Mouse (Mus musculus): ENCODE measurements around the gene Tmem230.
A peak's percentile ranks its signal among the peaks of the same experiment; 100 is the strongest.
"Not testable (repeated sequence)": the region's sequence is repeated elsewhere in the genome, so short reads cannot be mapped to it uniquely, and the experiment has no call there.

Gene Tmem230

GRCm38 (mm10) chr2:132272694-132273389 is 25.2 kb upstream of the Tmem230 start:
- no peak for DNase-seq (ENCODE audit: low spot score in 2 of 2)

GRCm38 (mm10) chr2:132270331-132270951 is 22.8 kb upstream of the Tmem230 start:
- no peak for DNase-seq (ENCODE audit: low spot score in 2 of 2)

- DNase-seq (ENCODE audit: low spot score in 2 of 2): no peak
Measured at GRCm38 (mm10) chr2:132269217-132269616, 21.6 kb upstream of the Tmem230 start.

- DNase-seq (ENCODE audit: low spot score in 2 of 2): no peak
Measured at GRCm38 (mm10) chr2:132266086-132266485, 18.5 kb upstream of the Tmem230 start.

- no peak for DNase-seq (ENCODE audit: low spot score in 2 of 2)
Measured at GRCm38 (mm10) chr2:132265196-132265595, 17.6 kb upstream of the Tmem230 start.

GRCm38 (mm10) chr2:132264266-132264710 is 16.7 kb upstream of the Tmem230 start:
- no peak for DNase-seq (ENCODE audit: low spot score in 2 of 2)

- peak; percentile 31 to 73 for DNase-seq (ENCODE audit: low spot score in 2 of 2)
Measured at GRCm38 (mm10) chr2:132263421-132264265, 16.0 kb upstream of the Tmem230 start.

- DNase-seq (ENCODE audit: low spot score in 2 of 2): peak; percentile 99 to 100
Measured at GRCm38 (mm10) chr2:132262879-132263398, 15.3 kb upstream of the Tmem230 start, which contains the start of gene Cds2. TSS of gene Cds2 (plus strand) at chr2:132263148.

- no peak for DNase-seq (ENCODE audit: low spot score in 2 of 2)
Measured at GRCm38 (mm10) chr2:132262175-132262574, 14.6 kb upstream of the Tmem230 start.

- no peak for DNase-seq (ENCODE audit: low spot score in 2 of 2)
Measured at GRCm38 (mm10) chr2:132260601-132261000, 13.0 kb upstream of the Tmem230 start.

- no peak for DNase-seq (ENCODE audit: low spot score in 2 of 2)
Measured at GRCm38 (mm10) chr2:132257350-132258068, 9.9 kb upstream of the Tmem230 start.

GRCm38 (mm10) chr2:132253603-132254002 is 6.0 kb upstream of the Tmem230 start:
- DNase-seq (ENCODE audit: low spot score in 2 of 2): no peak

GRCm38 (mm10) chr2:132252542-132253528 is 5.2 kb upstream of the Tmem230 start, which contains the start of gene Pcna:
TSS of gene Pcna (minus strand) at chr2:132253314.
- DNase-seq (ENCODE audit: low spot score in 2 of 2): peak; percentile 96 to 97

GRCm38 (mm10) chr2:132251911-132252310 is 4.3 kb upstream of the Tmem230 start:
- no peak for DNase-seq (ENCODE audit: low spot score in 2 of 2)

- no peak for DNase-seq (ENCODE audit: low spot score in 2 of 2)
Measured at GRCm38 (mm10) chr2:132243370-132243769, 4.2 kb downstream of the Tmem230 start.

- DNase-seq (ENCODE audit: low spot score in 2 of 2): peak; percentile 25 to 74
Measured at GRCm38 (mm10) chr2:132240457-132240856, 7.2 kb downstream of the Tmem230 start.

GRCm38 (mm10) chr2:132239434-132239833 is 8.2 kb downstream of the Tmem230 start:
- not testable (repeated sequence) for DNase-seq (ENCODE audit: low spot score in 2 of 2)

GRCm38 (mm10) chr2:132235975-132236374 is 11.6 kb downstream of the Tmem230 start:
- DNase-seq (ENCODE audit: low spot score in 2 of 2): no peak

GRCm38 (mm10) chr2:132235291-132235690 is 12.3 kb downstream of the Tmem230 start:
- DNase-seq (ENCODE audit: low spot score in 2 of 2): no peak
